Mouse (Mus musculus) neural tube, embryonic 10.5 days (tissue): Measurements from ENCODE around the gene Vmn2r-ps159.
"Not testable (repeated sequence)": the region's sequence is repeated elsewhere in the genome, so short reads cannot be mapped to it uniquely, and the experiment has no call there.

ENCODE experiments used
- DNase-seq: peaks from one replicate; pipeline ENCODE4 v3.0.0-alpha.2; 2017; ENCODE audit warnings: low spot score; ENCODE audit errors: extremely low spot score

Vmn2r-ps159 gene

GRCm38 (mm10) chr4:156330803-156331202 is at the start of gene Vmn2r-ps159:
Gene Vmn2r-ps159 (plus strand): TSS chr4:156331103.
- DNase-seq, result not testable (repeated sequence)

DNA sequence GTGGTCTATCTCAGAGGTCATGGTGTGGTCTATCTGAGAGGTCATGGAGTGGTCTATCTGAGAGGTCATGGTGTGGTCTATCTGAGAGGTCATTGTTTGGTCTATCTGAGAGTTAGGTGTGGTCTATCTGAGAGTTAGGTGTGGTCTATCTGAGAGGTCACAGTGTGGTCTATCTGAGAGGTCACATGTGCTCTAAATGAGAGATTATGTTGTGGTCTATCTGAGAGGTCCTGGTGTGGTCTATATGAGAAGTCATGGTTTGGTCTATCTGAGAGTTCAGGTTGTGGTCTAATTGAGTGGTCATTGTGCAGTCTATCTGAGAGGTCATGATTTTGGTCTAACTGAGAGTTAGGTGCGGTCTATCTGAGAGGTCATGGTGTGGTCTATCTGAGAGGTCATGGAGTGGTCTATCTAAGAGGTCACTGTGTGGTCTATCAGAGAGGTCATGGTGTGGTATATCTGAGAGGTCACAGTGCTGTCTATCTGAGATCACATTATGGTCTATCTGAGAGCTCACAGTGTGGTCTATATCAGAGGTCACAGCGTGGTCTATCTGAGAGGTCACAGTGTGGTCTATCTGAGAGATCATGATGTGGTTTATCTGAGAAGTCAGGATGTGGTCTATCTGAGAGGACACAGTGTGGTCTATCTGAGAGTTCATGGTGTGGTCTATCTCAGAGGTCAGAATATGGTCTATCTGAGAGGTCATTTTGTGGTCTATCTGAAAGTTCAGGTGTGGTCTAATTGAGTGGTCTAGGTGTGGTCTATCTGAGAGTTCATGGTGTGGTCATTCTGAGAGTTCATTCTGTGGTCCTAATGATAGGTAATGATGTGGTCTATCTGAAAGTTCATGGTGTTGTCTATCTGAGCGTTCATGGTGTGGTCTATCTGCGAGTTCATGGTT is 10.9 kb downstream of the Vmn2r-ps159 start:
- not testable (repeated sequence) for DNase-seq

DNA sequence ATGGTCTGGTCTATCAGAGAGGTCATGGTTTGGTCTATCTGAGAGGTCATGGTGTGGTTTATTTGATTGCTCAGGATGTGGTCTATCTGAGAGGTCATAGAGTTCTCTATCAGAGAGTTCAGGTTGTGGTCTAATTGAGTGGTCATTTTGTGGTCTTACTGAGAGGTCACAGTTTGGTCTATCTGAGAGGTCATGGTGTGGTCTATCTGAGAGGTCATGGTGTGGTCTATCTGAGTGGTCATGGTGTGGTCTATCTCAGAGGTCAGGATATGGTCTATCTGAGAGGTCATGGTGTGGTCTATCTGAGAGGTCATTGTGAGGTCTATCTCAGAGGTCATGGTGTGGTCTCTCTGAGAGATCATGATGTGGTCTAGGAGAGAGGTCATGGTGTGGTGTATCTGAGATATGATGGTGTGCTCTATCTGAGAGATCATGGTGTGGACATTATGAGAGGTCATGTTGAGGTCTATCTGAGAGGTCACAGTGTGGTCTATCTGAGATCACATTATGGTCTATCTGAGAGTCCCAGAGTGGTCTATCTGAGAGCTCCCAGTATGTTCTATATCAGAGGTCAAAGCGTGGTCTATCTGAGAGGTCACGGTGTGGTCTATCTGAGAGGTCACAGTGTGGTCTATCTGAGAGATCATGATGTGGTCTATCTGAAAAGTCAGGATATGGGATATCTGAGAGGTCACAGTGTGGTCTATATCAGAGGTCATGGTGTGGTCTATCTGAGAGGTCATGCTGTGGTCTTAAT is 11.8 kb downstream of the Vmn2r-ps159 start:
- peak; percentile 45 for DNase-seq

DNA sequence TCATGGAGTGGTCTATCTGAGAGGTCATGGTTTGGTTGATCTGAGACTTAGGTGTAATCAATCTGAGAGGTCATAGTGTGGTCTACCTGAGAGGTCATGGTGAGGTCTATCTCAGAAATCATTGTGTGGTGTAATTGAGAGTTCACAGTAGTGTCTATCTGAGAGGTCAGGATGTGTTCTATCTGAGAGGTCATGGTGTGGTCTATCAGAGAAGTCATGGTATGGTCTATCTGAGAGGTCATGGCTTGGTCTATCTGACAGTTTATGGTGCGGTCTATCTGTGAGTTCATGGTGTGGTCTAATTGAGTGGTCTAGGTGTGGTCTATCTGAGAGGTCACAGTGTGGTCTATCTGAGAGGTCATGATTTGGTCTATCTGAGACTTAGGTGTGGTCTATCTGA is 12.4 kb downstream of the Vmn2r-ps159 start:
- no peak for DNase-seq

GRCm38 (mm10) chr4:156356756-156357437 is 26.0 kb downstream of the Vmn2r-ps159 start:
- DNase-seq, result not testable (repeated sequence)
